Mouse (Mus musculus): ENCODE results near the gene C1galt1. TPM values are rescaled to one million over a fixed set of nuclear protein-coding genes. Genes with fewer than 3 reads are reported as not detected.

The C1galt1 gene
- total RNA-seq (2023): 26.7 TPM

GRCm38 (mm10) chr6:7844802-7845679 is at the start of gene C1galt1:
Gene C1galt1, plus strand, starts transcription at chr6:7844842.

Other genes with a start within 250 kb of the C1galt1 start
- gene Asns, start 151.6 kb upstream of the C1galt1 start, total RNA-seq (2023): 8.7 TPM

Measured in CD4-positive naive resting alpha-beta T cell, adult 57 days (primary cell).